Mouse (Mus musculus) cerebellum, adult 2 months (tissue): ENCODE data around the gene Rpl36.

Experiments
- CTCF ChIP-seq: fragments of 200-500 bp; IDR thresholded peaks from 2 replicates; pipeline ENCODE4 v1.5.1; 2011; ENCODE audit warnings: low read depth, mild to moderate bottlenecking, control low read depth, low read length, moderate library complexity, borderline replicate concordance; ENCODE audit not compliant: insufficient read depth
- POLR2A ChIP-seq: fragments of 200-500 bp; IDR thresholded peaks from 2 replicates; pipeline ENCODE4 v1.6.1; 2011; ENCODE audit warnings: low read length, control low read depth, borderline replicate concordance; ENCODE audit not compliant: insufficient read depth

DNA sequence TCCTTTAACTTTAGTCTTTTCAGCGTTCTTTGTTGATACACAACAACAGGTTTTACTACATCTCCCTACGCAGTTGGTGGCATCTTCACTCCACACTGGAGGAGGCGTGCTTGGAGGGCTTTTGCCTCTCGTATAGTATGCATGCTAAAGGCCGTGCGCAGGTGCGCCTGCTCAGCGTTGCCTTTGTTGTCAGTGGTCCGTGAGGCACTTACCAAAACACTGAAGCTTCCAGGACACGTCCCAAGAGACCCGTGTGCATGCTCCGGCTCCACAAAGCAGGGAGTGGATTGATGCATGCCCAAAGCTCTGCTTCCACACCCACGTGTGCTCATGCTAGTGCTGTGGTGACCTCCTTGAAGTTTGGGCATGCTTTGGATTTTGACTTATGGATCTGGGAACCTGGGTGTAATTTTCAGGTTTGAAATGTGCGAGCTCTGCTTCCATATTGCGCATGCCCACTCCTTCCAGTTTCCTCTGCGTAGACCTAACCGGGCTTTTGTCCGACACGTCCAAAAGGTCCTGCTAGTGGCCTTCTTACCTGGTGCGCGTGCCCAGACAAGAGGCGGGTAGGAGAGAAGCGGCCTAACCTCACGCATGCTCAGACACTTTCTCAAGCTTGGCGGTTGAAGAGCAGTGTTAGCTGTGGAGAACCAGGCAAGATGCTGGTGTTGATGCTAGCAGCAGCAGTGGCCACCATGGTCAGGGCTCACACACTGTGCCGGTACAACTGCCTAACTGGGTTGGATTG lies 14.5 kb downstream of the Rpl36 start, which contains the start of gene Catsperd:
- TF ChIP-seq POLR2A (no peak), CTCF (no peak)
